Mouse (Mus musculus): ENCODE results near the gene Slc26a9. TPM values are rescaled to one million over a fixed set of nuclear protein-coding genes. Genes with fewer than 3 reads are reported as not detected.
A peak's percentile ranks its signal among the peaks of the same experiment; 100 is the strongest.

Gene Slc26a9
- polyA plus RNA-seq, 1 experiment from 2014 or later, result not detected

- 67% methylated on average over 9 of the region's 9 CpGs for WGBS
- H3K36me3 ChIP-seq (replicated peaks), result no peaks in the 10 kb centered on the region
- no peaks in the 10 kb centered on the region for H3K4me1 ChIP-seq
- no peaks in the 10 kb centered on the region for H3K9me3 ChIP-seq
- peaks cover 3% of the 10 kb centered on the region; the same call in 1 of the 2 replicates for H3K27me3 ChIP-seq (replicated peaks; ENCODE audit: low read depth, poor library complexity, severe bottlenecking)
- peak overlapping the region; percentile 15; the same call in 1 of the 2 replicates for H3K27ac ChIP-seq (replicated peaks)
- DNase-seq (ENCODE audit: low spot score), result no peak
- no peak overlapping the region for H3K4me3 ChIP-seq
Observed at GRCm38 (mm10) chr1:131759667-131760427, 16.0 kb downstream of the Slc26a9 start.

DNA sequence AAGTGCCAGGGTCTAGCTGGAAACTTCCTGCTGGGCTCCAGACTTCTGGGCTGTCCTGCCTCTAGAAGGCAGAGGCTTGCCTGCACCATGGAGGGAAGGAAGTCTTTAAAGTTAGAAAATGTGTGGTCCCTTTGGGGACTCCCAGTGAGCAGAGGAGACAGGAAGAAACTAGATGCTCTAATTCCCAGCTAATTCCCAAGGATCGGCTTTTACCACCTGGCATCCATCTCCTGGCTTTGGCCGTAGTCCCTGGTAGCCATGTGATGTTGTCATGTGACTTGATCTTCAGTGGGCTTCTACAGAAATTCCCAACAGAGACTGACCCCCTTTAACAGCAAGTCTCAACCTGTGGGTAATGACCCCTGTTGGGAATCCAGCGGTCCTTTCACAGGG, 16.6 kb downstream of the Slc26a9 start:
- WGBS, result 85% methylated on average over 3 of the region's 3 CpGs
- Histone ChIP-seq H3K4me1 (0 out of 2 replicates have a peak, but pooled peaks cover 3% of the 10 kb centered on the region), H3K27me3 (replicated peaks; ENCODE audit: low read depth, poor library complexity, severe bottlenecking) (peaks cover 3% of the 10 kb centered on the region; the same call in 1 of the 2 replicates), H3K36me3 (replicated peaks) (no peaks in the 10 kb centered on the region), H3K4me3 (no peak overlapping the region), H3K27ac (replicated peaks) (0 out of 2 replicates have a peak overlapping the region, but pooled peaks have one; percentile 6), H3K9me3 (no peaks in the 10 kb centered on the region)
- no peak for DNase-seq (ENCODE audit: low spot score)

- no peak overlapping the region for H3K4me3 ChIP-seq
- peaks cover 3% of the 10 kb centered on the region; the same call in 1 of the 2 replicates for H3K27me3 ChIP-seq (replicated peaks; ENCODE audit: low read depth, poor library complexity, severe bottlenecking)
- H3K4me1 ChIP-seq, result 0 out of 2 replicates have a peak, but pooled peaks cover 4% of the 10 kb centered on the region
- no peak overlapping the region for H3K27ac ChIP-seq (replicated peaks)
- no peaks in the 10 kb centered on the region for H3K36me3 ChIP-seq (replicated peaks)
- WGBS, result 85% methylated on average over 13 of the region's 13 CpGs
- no peaks in the 10 kb centered on the region for H3K9me3 ChIP-seq
- DNase-seq (ENCODE audit: low spot score), result no peak
Observed at GRCm38 (mm10) chr1:131761079-131761831, 17.4 kb downstream of the Slc26a9 start.

DNA sequence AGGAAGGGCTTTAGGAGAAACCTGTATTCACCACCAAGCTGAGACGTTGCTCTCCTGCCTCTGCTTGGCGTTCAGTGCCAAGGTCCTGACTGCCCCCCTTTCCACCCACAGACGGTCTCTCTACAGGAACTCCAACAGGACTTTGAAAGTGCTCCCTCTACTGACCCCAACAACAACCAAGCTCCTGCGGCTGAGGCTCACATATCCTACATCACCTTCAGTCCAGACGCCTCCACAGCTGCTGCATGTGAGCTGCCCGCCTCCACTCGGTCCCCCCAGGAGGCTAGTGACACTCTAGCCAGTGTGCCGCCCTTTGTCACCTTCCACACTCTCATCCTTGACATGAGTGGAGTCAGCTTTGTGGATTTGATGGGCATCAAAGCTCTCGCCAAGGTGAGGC, 19.9 kb downstream of the Slc26a9 start:
- Histone ChIP-seq H3K27me3 (replicated peaks; ENCODE audit: low read depth, poor library complexity, severe bottlenecking) (peaks cover 3% of the 10 kb centered on the region; the same call in 1 of the 2 replicates), H3K4me3 (no peak overlapping the region), H3K4me1 (0 out of 2 replicates have a peak, but pooled peaks cover 4% of the 10 kb centered on the region), H3K27ac (replicated peaks) (no peak overlapping the region), H3K36me3 (replicated peaks) (no peaks in the 10 kb centered on the region), H3K9me3 (no peaks in the 10 kb centered on the region)
- no peak for DNase-seq (ENCODE audit: low spot score)
- WGBS, result 59% methylated on average over 9 of the region's 9 CpGs

DNA sequence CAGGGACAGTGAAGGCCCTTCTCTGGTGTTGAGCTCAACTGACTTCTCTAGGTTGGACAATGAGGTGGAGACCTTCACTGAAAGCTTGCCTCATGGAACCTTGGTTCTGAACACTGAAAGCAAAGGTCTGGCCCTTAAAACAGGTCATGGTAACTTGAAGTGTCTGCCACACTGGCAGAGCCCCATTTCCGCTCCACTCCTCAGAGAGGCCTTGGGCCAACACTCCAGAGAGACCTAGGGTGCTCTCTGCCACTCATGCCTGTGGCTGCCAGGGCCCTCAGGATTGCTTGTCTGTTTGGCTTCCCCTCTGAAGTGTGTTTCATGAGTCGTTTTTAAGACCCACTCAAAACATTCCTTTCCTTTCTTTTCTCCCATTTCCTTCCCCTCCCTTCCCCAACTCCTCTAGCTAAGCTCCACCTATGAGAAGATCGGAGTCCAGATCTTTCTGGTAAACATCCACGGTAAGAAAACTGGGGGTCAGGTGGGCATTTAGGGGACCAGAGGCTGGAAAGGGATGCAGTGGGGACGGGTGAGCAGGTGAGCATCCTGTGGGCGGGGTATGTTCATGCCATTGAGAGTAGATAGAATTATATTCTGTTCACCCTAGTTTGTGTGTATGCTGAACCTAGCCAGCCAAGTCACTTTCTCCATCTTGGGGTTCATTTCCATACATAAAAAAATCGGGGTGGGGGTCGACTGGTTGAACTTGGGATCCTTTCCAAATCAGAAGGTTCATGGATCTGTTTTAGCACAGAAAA, 20.9 kb downstream of the Slc26a9 start:
- Histone ChIP-seq H3K36me3 (replicated peaks) (no peaks in the 10 kb centered on the region), H3K27me3 (replicated peaks; ENCODE audit: low read depth, poor library complexity, severe bottlenecking) (peaks cover 3% of the 10 kb centered on the region; the same call in 1 of the 2 replicates), H3K4me1 (0 out of 2 replicates have a peak, but pooled peaks cover 4% of the 10 kb centered on the region), H3K4me3 (no peak overlapping the region), H3K27ac (replicated peaks) (no peak overlapping the region), H3K9me3 (no peaks in the 10 kb centered on the region)
- 66% methylated on average over 8 of the region's 8 CpGs for WGBS
- no peak for DNase-seq (ENCODE audit: low spot score)

DNA sequence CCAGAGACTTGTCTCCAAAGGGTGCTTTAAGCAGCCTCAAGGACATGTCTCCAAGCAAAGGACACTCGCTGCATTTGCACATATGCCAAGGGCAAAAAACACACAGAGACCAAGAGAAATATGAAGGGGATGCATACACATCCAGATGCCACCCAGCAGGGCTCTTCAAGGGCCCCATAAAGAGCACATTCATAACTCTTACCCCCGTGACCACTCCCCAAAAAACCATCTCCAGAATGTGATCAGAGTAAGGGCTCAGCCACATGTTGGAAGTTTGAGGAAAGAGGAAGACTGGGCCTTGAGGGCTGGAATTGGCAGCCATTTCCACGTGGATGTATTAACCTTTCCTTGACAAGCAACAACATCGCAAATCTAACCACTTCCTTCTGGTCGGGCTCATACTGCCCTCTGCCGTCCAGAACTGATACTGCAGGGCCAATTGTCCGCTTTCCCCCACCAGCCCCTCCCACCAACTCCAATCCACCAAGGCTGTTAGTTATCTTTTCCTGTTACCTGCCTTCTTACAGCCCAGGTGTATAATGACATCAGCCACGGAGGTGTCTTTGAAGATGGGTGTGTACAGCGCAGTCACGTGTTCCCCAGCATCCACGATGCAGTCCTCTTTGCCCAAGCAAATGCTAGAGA, 21.7 kb downstream of the Slc26a9 start:
- H3K27me3 ChIP-seq (replicated peaks; ENCODE audit: low read depth, poor library complexity, severe bottlenecking), result peaks cover 3% of the 10 kb centered on the region; the same call in 1 of the 2 replicates
- WGBS, result 14% methylated on average over 11 of the region's 11 CpGs

DNA sequence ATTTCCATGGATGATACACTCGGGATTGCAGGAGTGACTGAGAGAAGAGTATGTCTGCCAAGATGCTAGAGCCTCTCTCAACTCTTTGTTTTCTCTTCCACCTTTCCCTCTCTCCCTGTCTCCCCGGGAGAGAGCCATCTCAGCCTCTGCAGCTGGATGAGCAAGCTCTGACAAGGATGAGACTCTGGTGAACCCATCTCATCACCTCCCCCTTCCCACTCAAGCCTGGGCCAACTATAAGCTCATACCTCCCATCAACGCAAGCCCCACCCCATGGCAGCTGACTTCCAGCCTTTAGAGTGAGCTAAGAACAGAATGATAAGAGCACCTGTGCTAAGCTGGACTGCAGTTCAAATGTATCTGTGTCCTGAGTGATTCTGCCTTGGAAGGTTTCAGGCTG, 25.5 kb downstream of the Slc26a9 start:
- peaks cover 8% of the 10 kb centered on the region; the same call in 1 of the 2 replicates for H3K4me1 ChIP-seq
- no peak overlapping the region for H3K4me3 ChIP-seq
- 72% methylated on average over 3 of the region's 3 CpGs for WGBS
- no peaks in the 10 kb centered on the region for H3K36me3 ChIP-seq (replicated peaks)
- H3K9me3 ChIP-seq, result no peaks in the 10 kb centered on the region
- no peak for DNase-seq (ENCODE audit: low spot score)
- peaks cover 3% of the 10 kb centered on the region; the same call in 1 of the 2 replicates for H3K27me3 ChIP-seq (replicated peaks; ENCODE audit: low read depth, poor library complexity, severe bottlenecking)
- no peak overlapping the region for H3K27ac ChIP-seq (replicated peaks)

More for the DNA sequence above, 21.7 kb downstream of the Slc26a9 start:
- no peak overlapping the region for H3K27ac ChIP-seq (replicated peaks)
- 0 out of 2 replicates have a peak, but pooled peaks cover 4% of the 10 kb centered on the region for H3K4me1 ChIP-seq
- no peaks in the 10 kb centered on the region for H3K36me3 ChIP-seq (replicated peaks)
- H3K4me3 ChIP-seq, result no peak overlapping the region
- no peaks in the 10 kb centered on the region for H3K9me3 ChIP-seq
- peak; percentile 84 for DNase-seq (ENCODE audit: low spot score)

DNA sequence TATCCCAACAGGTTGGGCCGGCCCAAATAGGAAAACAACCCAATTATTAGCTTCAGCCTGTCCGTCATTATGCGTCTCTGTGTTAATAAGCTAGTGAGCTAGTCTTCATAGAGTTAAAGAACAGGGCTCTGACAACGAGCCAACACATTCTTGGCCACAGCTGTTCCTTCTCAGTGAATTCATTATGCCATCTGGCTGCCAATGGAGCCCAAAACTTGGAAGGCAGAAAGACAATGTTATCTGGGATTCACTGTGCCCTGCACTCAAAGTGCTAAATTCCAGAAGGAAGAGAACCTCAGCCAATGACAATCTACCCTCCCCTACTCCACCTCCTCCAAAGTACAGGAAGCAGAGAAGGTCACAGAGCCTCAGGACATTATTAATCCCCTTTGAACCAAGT, 26.8 kb downstream of the Slc26a9 start:
- Histone ChIP-seq H3K36me3 (replicated peaks) (no peaks in the 10 kb centered on the region), H3K4me3 (no peak overlapping the region), H3K4me1 (peaks cover 4% of the 10 kb centered on the region; the same call in 1 of the 2 replicates), H3K27me3 (replicated peaks; ENCODE audit: low read depth, poor library complexity, severe bottlenecking) (no peaks in the 10 kb centered on the region; the same call in 1 of the 2 replicates), H3K27ac (replicated peaks) (no peak overlapping the region), H3K9me3 (no peaks in the 10 kb centered on the region)
- WGBS, result 77% methylated on average over 4 of the region's 4 CpGs
- no peak for DNase-seq (ENCODE audit: low spot score)

- Histone ChIP-seq H3K4me3 (no peak overlapping the region), H3K27ac (replicated peaks) (no peak overlapping the region), H3K4me1 (peaks cover 4% of the 10 kb centered on the region; the same call in 1 of the 2 replicates), H3K27me3 (replicated peaks; ENCODE audit: low read depth, poor library complexity, severe bottlenecking) (no peaks in the 10 kb centered on the region; the same call in 1 of the 2 replicates), H3K36me3 (replicated peaks) (no peaks in the 10 kb centered on the region), H3K9me3 (no peaks in the 10 kb centered on the region)
- no peak for DNase-seq (ENCODE audit: low spot score)
Observed at GRCm38 (mm10) chr1:131771440-131771839, 27.6 kb downstream of the Slc26a9 start.

GRCm38 (mm10) chr1:131794591-131794990, 50.8 kb downstream of the Slc26a9 start:
- H3K4me1 ChIP-seq, result peaks cover 22% of the 10 kb centered on the region
- no peak overlapping the region for H3K27ac ChIP-seq (replicated peaks)
- peak; percentile 40 for DNase-seq (ENCODE audit: low spot score)
- WGBS, result 29% methylated on average over 3 of the region's 3 CpGs
- peaks cover 21% of the 10 kb centered on the region for H3K27me3 ChIP-seq (replicated peaks; ENCODE audit: low read depth, poor library complexity, severe bottlenecking)
- no peaks in the 10 kb centered on the region for H3K36me3 ChIP-seq (replicated peaks)
- no peak overlapping the region for H3K4me3 ChIP-seq
- no peaks in the 10 kb centered on the region for H3K9me3 ChIP-seq

DNA sequence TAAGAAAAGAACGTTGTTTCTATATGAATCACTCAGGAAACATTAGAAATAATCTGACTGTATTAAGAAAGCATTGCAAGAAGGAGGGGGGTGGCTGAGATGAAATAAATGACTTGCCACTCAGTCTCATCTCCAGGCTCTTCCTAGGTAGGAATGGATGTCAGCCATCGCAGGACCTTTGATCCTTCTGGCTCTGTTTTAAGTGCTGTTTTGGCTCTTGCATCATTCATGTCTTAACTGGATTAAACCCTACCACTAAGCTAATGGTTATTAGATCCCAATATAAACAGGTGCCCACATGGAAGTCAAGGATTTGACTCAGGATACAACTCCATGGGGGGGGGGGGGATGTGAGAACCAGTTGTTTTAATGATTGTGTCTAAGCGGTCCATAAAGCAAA, 51.3 kb downstream of the Slc26a9 start:
- Histone ChIP-seq H3K27ac (replicated peaks) (no peak overlapping the region), H3K4me3 (no peak overlapping the region), H3K36me3 (replicated peaks) (no peaks in the 10 kb centered on the region), H3K4me1 (peaks cover 28% of the 10 kb centered on the region), H3K27me3 (replicated peaks; ENCODE audit: low read depth, poor library complexity, severe bottlenecking) (peaks cover 21% of the 10 kb centered on the region), H3K9me3 (no peaks in the 10 kb centered on the region)
- DNase-seq (ENCODE audit: low spot score), result no peak
- 83% methylated on average over 3 of the region's 3 CpGs for WGBS

Measured in embryonic facial prominence, embryonic 10.5 days (tissue).